Mouse (Mus musculus) gastrocnemius, postnatal 14 days (tissue): Measurements from ENCODE around the gene Gm17617. TPM values are rescaled to one million over a fixed set of nuclear protein-coding genes. Genes with fewer than 3 reads are reported as not detected.

Source experiments
- total RNA-seq, 2 experiments: library from RNA; stranded (reverse); gene quantifications; 2 replicates each; pipeline ENCODE4 v1.2.3; 2021

Gm17617 gene
- total RNA-seq, 2 experiments from 2014 or later, result not detected

Other genes starting within 250 kb of the Gm17617 start
- gene Unc5a, start 184.1 kb downstream of the Gm17617 start, total RNA-seq, result 1 to 10 TPM; 3.5 to 4.2 TPM
- under 1 TPM; 0.45 to 0.80 TPM for gene Hk3, start 112.2 kb downstream of the Gm17617 start, total RNA-seq
- 10 to 100 TPM; 13.9 to 15.3 TPM for gene Uimc1, start 33.2 kb downstream of the Gm17617 start, total RNA-seq
- gene Zfp346, start 28.2 kb downstream of the Gm17617 start, total RNA-seq, result 10 to 100 TPM; 10.2 to 11.2 TPM
- 1 to 10 TPM; 6.6 to 6.7 TPM for gene Fgfr4, start 19.1 kb upstream of the Gm17617 start, total RNA-seq
- gene Nsd1, start 76.2 kb upstream of the Gm17617 start, total RNA-seq, result 10 to 100 TPM; 55.6 to 59.2 TPM
- gene Prelid1, start 187.0 kb upstream of the Gm17617 start, total RNA-seq, result 10 to 100 TPM; 48.0 to 59.0 TPM
- gene Rab24, start 188.4 kb upstream of the Gm17617 start, total RNA-seq, result 10 to 100 TPM; 31.1 to 31.7 TPM
- 1 to 10 TPM; 3.0 to 3.4 TPM for gene Mxd3, start 196.3 kb upstream of the Gm17617 start, total RNA-seq
- 10 to 100 TPM; 32.2 to 34.6 TPM for gene Lman2, start 229.2 kb upstream of the Gm17617 start, total RNA-seq
- gene Rgs14, start 236.2 kb upstream of the Gm17617 start, total RNA-seq, result under 1 TPM; 0.22 to 0.29 TPM